Mouse (Mus musculus) testis, adult 2 months (tissue): ENCODE data around the gene Efnb2. TPM values are rescaled to one million over a fixed set of nuclear protein-coding genes. Genes with fewer than 3 reads are reported as not detected.

Experiments used
- H3K27ac ChIP-seq: fragments of 200-500 bp; 2 replicates; pipeline ENCODE4 v1.5.1; 2012; ENCODE audit warnings: low read depth, low read length; ENCODE audit not compliant: control insufficient read depth, insufficient read depth
- H3K27me3 ChIP-seq: fragments of 200-500 bp; 2 replicates; pipeline ENCODE4 v1.6.1; 2012; ENCODE audit warnings: mild to moderate bottlenecking, low read length, moderate library complexity; ENCODE audit not compliant: control insufficient read depth, insufficient read depth
- H3K36me3 ChIP-seq: fragments of 200-500 bp; 2 replicates; pipeline ENCODE4 v1.6.1; 2012; ENCODE audit warnings: mild to moderate bottlenecking, low read length; ENCODE audit not compliant: control insufficient read depth, insufficient read depth
- H3K4me1 ChIP-seq: fragments of 200-500 bp; 2 replicates; pipeline ENCODE4 v1.6.1; 2012; ENCODE audit warnings: low read length; ENCODE audit not compliant: control insufficient read depth, insufficient read depth
- H3K4me3 ChIP-seq: fragments of 200-500 bp; 2 replicates; pipeline ENCODE4 v1.5.1; 2012; ENCODE audit warnings: low read depth, mild to moderate bottlenecking, low read length, moderate library complexity, mixed read lengths; ENCODE audit not compliant: control insufficient read depth
- CTCF ChIP-seq: fragments of 200-500 bp; IDR thresholded peaks from 2 replicates; pipeline ENCODE4 v1.5.1; 2012; ENCODE audit warnings: low read depth, mild to moderate bottlenecking, inconsistent platforms, low read length, moderate library complexity; ENCODE audit not compliant: control insufficient read depth, insufficient read depth, insufficient replicate concordance
- POLR2A ChIP-seq: fragments of 200-500 bp; IDR thresholded peaks from 2 replicates; pipeline ENCODE4 v1.6.1; 2012; ENCODE audit warnings: low read depth, mild to moderate bottlenecking, inconsistent platforms, low read length, moderate library complexity; ENCODE audit not compliant: control insufficient read depth
- polyA plus RNA-seq: library from polyadenylated mRNA; depleted of rRNA; stranded (reverse); fragments of >200 nt; gene quantifications from 2 replicates; pipeline ENCODE4 v1.2.3, GENCODE M21; 2012

The Efnb2 gene
- polyA plus RNA-seq, 1 experiment = 3.4 TPM

DNA sequence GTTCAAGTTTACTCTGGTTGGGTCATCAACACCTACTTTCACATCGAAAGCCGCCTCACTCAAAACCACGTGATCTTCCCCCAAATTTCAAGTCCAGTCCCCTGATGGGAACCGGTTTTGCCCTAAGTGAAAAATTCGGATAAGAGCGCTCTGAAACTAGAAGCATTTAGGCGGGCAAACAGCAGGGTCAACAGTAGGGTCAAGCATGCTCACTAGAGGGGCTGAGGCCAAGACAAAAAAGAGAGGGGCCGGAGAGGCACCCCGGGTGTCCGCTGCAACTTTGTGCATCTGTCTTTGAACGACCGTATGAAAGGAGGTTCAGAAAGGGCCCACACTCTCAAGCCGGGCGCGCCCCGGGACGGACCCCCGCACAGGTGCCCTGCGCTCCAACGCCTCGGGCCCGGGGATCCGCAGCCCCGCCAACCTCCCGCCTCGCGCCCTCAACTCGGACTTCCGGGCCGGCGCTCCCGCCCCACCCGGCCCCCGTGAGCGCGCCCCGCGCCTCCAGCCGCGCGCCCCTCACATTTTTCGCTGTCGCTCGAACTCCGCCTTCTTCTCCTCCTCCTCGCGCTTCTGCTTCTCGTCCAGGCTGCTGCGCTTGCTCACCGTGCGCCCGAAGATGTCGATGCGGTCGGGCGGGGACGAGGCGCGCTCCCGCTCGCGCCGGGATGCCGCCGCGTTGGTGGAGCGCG is 28.6 kb upstream of the Efnb2 start:
- Histone ChIP-seq H3K27ac (peak overlapping the region; percentile 80), H3K4me3 (peak overlapping the region; percentile 90), H3K27me3 (no peaks in the 10 kb centered on the region), H3K4me1 (peaks cover 10% of the 10 kb centered on the region; the same call in 1 of the 2 replicates), H3K36me3 (no peaks in the 10 kb centered on the region)
- TF ChIP-seq POLR2A (peak; percentile 24; the same call in 1 of the 2 replicates), CTCF (no peak)

DNA sequence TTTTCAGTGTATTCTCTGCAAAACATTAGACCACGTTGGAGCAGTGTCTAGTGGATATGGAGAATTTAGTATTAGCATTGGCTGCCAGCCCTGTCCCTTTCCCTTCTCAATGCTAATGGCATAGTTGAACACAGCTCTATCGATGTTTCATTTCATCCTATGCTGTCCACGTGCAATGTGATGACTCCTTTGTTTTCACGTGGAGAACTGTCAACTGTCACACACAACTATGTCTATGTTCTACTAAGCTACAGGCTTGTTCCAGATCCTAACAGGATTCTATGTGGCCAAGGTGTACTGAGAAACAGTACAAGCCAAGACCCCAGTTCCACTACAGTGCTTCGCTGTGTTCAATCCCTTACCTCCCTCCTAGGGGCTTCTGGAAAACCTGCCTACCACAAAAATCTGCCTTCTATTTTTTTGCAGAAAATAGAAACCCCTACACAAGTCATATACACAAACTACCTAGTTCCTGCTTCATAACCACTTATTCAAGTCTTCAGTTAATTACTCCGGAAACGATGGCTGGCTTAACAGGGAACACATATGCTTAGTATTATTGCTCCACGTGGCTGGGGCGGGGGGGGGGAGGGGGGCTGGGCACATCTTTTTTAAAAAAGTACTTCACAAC is 27.9 kb upstream of the Efnb2 start:
- peaks cover 10% of the 10 kb centered on the region; the same call in 1 of the 2 replicates for H3K4me1 ChIP-seq
- TF ChIP-seq POLR2A (no peak), CTCF (no peak)
- peak overlapping the region; percentile 29; the same call in 1 of the 2 replicates for H3K27ac ChIP-seq
- H3K27me3 ChIP-seq = no peaks in the 10 kb centered on the region
- peak overlapping the region; percentile 90 for H3K4me3 ChIP-seq
- H3K36me3 ChIP-seq = no peaks in the 10 kb centered on the region

DNA sequence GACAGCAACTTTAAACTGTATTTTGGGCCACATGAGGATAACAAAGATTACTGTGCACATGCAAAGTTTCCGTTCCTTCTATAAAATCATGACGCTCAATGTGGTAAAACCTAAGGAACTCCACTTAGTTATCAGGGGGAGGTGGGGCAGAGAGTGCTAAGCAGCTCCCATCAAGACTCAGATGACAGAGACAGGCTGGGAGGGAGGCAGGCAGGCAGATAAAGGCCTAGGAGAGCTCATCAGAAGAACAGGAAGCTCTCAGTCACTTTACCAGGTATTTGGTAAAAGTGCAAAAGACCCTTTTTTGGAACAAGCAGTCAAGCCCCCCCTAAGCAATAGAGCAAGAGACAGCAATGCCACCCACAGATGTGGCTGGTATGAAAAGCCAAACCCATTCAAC is 24.5 kb upstream of the Efnb2 start:
- H3K27ac ChIP-seq = no peak overlapping the region
- no peak for TF ChIP-seq CTCF
- no peak for TF ChIP-seq POLR2A
- no peaks in the 10 kb centered on the region for H3K27me3 ChIP-seq
- H3K36me3 ChIP-seq = peaks cover 2% of the 10 kb centered on the region
- peaks cover 10% of the 10 kb centered on the region for H3K4me1 ChIP-seq
- H3K4me3 ChIP-seq = no peak overlapping the region

- Histone ChIP-seq H3K27me3 (no peaks in the 10 kb centered on the region), H3K4me3 (no peak overlapping the region), H3K4me1 (peaks cover 3% of the 10 kb centered on the region), H3K36me3 (peaks cover 2% of the 10 kb centered on the region), H3K27ac (no peak overlapping the region)
- TF ChIP-seq POLR2A = no peak
- no peak for TF ChIP-seq CTCF
These were observed 21.7 kb upstream of the Efnb2 start for GRCm38 (mm10) chr8:8682697-8683096.

DNA sequence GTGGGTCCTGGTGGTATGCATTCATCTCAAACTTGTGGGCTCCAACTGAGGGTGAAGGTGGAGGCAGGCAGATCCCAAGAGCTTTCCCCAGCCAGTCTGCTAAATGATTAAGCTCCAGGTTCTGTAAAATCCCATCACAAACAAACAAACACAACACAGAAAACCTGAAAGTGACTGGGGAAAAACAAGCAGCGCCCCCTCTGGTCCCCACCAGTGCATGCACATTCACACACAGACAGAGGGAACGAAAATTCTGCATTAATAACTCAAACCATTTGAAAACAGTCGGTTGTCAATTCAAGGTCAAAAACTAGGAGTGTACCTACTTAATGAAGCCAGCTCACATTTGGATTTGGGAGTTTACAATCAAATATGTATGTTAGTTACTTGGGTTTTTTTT is 17.2 kb upstream of the Efnb2 start:
- TF ChIP-seq POLR2A = no peak
- TF ChIP-seq CTCF = no peak
- no peaks in the 10 kb centered on the region for H3K4me1 ChIP-seq
- no peak overlapping the region for H3K27ac ChIP-seq
- no peaks in the 10 kb centered on the region for H3K27me3 ChIP-seq
- no peak overlapping the region for H3K4me3 ChIP-seq
- no peaks in the 10 kb centered on the region; the same call in none of the 2 replicates for H3K36me3 ChIP-seq

- no peaks in the 10 kb centered on the region for H3K4me1 ChIP-seq
- H3K4me3 ChIP-seq = no peak overlapping the region
- no peaks in the 10 kb centered on the region; the same call in none of the 2 replicates for H3K36me3 ChIP-seq
- no peak overlapping the region for H3K27ac ChIP-seq
- no peaks in the 10 kb centered on the region for H3K27me3 ChIP-seq
- TF ChIP-seq CTCF (no peak), POLR2A (no peak)
These were observed 13.8 kb upstream of the Efnb2 start for GRCm38 (mm10) chr8:8674864-8675263.

GRCm38 (mm10) chr8:8661759-8662138 is 707 bp upstream of the Efnb2 start:
- H3K4me1 ChIP-seq = peaks cover 12% of the 10 kb centered on the region
- no peaks in the 10 kb centered on the region; the same call in none of the 2 replicates for H3K36me3 ChIP-seq
- no peaks in the 10 kb centered on the region for H3K27me3 ChIP-seq
- peak overlapping the region; percentile 91 for H3K4me3 ChIP-seq
- TF ChIP-seq POLR2A (no peak), CTCF (peak; percentile 57; the same call in 1 of the 2 replicates)
- peak overlapping the region; percentile 41 for H3K27ac ChIP-seq
